Mouse (Mus musculus): ENCODE data around the gene Atp13a2.

The Atp13a2 gene

DNA sequence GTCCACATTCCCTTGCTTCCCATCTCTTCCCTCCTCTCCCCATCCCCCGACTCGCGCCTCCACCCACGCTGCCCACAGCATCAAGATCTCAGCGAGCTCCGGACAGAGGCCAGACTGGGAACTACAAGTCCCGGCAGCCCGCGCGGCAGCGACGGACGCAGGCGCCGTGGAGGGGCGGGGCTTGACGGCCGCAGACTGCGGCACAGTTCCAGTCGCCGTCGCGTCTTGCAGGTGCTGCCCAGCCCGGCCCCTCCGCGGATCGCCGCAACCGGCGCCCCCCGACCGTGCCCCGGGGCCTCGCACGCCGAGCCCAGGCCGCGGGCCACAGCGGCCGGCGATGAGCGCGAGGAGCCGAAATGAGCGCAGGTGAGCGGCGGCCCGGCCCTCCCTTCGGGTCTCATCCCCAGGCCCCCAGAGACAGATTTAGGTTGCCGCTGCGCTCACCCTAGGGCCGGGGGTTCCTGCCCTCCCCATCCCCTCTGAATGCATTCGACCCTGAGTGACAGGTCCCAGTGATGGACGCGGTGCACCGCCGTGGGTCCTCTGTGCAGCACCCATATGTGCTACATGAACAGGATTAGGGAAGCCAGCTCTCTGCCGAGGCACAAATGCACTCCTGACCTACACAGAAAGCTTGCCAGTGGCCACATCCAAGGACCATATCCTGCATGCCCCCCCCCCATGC is at the start of gene Atp13a2:
Atp13a2 (plus strand) TSS at position 163 of the 685 bp plus-strand sequence.
- peak; percentile 70 for DNase-seq (ENCODE audit: low spot score)

DNA sequence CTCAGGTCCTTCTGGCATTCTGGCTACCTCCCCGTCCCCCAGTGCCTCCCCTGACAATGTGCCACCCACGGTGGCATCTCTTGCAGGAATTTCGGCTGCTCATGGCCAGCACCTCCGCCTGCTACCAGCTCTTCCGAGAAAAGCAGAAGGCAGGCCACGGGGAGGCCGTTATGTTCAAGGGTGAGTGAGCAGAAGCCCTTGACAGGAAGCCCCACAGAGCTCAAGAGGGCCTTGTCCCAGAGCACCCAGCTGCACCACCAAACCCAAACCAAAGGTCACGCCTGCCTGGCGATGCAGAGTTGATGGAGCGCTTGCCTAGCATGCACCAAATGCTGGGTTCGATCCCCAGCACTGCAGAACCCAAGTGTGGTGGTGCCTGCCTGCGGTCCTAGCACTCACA is 42.3 kb upstream of the Atp13a2 start:
- DNase-seq (ENCODE audit: low spot score), result no peak

DNA sequence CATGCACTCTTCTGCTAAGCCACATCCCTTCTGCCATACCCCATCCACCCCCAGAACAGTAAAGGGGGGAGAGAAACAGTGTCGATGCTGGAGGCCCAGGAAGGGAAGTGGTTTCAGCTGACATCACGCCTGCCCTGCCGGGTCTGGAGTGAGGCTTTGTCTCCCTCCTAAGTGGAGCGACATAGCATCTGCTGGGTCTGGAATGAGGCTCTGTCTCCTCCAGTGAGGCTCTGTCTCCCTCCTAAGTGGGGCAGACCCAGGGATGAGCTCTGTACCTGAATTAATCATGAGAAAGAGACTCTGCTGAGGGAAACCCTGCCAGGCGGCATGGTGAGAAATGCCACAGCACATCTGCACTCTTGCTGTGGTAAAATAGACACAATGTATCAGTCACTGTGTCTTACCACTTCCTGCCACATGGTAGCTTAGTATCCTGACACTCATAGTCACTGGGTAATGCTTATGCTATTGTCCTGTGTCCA is 41.7 kb upstream of the Atp13a2 start:
- DNase-seq (ENCODE audit: low spot score), result no peak

DNA sequence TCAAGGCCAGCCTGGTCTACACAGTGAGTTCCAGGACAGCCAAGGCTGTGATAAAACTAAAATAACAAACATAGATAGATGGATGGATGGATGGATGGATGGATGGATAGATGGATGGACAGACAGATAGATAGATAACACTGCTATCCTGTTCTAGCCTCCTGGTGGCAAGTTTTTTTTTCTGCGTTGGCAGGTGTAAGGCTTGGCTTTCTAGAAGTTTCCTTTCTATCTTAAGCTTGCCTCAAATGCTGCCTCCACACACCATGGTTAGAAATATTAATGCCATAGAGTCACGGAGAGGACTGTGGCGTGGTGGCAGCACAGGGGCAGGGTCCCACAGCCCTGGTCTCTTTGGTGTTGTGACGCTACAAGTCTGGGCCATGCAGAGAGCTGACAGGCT is 41.1 kb upstream of the Atp13a2 start:
- DNase-seq (ENCODE audit: low spot score), result no peak

DNA sequence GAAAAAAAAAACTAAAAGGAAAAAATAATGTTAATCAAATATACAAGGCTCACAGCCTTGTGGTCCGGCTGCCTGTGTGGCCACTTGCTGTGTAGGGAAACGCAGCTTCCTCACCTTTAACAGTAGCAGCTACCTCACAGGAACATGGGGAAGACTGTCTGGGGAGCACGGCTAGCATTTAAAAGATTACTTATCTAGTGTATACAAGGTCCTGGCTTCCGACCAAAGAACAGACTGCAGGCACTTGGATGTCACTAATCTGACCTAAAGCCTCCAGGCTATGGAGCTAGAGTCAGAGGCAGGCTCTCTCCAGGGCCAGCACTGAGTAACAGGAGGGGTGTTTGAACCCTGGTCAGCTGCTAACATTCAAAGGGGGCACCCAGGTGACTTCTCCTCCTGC is 40.6 kb upstream of the Atp13a2 start:
- DNase-seq (ENCODE audit: low spot score), result no peak

DNA sequence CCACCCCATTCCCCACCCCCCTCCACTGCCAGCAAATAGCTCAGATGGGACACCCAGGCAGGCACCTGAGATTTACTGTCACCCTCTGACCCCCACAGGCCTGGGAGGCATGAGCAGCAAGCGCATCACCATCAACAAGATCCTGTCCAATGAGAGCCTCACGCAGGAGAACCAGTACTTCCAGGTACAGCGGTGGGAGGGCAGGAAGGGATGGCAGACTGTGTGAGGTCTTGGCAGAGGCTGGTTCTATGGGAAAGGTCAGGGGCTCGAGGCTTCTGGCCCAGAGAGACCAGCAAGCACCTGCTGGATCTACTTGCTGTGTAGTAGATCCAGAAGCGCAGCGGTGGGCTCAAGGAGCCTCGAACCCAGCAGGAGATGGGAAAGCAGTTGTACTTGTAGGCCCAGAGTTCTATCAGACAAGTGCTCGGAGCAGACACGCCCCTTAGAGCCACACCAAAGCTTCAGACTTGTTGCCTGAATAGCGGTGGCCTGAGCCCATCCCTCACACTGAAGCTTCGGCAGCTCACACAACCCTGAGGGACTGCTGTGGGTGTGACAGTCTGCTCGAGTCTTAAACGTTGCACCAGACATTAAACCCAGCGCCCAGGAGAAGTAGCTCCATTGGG is 40.0 kb upstream of the Atp13a2 start:
- no peak for DNase-seq (ENCODE audit: low spot score)

DNA sequence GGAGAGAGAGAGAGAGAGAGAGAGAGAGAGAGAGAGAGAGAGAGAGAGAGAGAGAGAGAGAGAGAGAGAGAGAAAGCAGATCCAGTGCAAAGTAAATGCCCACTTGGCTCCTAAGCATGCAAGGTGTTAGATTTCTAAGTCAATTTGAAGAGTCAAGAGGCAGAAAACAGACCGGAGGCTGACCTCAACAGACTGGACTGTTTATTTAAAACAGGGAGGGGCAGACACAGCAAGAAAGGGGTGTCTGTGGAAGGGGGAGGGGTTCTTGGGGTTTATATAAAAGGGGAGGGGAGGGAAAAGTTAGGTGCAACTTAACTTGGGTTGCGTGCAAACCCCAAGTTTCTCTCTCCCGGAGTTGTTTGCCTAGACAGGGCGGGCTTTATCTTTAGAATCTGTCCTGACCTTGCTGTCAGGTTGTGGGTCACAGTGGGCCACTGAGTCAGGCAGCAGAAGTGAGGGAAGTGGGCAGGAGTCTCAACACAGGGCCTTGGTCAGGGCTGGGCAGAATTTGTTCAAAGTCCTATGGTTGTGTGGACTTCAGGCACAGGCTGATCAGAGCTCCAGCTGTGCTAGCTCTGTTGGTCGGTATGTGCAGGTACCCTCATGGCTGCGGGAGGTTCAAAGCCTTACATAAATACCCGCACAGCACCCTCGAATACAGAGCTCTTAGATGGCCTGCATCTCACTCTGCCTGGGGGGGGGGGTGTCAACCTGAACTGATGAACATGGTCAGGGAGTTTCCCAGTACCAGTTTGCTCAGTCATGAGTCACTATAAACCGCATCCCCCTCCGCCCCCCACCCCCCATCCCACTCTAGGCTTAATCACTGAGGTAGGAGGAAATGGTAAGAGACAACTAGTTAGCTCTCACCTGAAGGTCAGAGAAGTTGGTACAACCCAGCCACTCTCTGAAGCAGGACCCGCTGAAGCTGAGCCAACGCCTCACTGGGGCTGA is 38.9 kb upstream of the Atp13a2 start:
- no peak for DNase-seq (ENCODE audit: low spot score)

DNA sequence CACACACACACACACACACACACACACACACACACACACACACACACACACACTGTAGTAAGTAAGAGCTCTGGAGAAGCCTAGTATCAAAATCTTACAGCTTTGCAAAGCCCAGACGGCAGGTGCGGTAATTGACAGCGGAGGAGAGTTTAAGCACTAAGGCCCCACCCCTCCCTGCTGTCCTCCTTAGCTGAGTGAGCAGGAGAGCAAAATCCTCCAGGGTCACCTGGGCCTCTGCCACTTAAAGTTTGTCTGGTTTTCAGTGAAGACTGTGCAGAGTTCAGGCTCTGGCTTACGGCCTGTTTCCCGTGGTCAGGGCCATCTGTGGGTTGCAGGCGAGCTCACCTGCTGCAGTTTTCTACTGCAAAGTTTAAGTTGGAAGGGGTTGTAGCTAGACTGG is 38.2 kb upstream of the Atp13a2 start:
- DNase-seq (ENCODE audit: low spot score), result no peak

DNA sequence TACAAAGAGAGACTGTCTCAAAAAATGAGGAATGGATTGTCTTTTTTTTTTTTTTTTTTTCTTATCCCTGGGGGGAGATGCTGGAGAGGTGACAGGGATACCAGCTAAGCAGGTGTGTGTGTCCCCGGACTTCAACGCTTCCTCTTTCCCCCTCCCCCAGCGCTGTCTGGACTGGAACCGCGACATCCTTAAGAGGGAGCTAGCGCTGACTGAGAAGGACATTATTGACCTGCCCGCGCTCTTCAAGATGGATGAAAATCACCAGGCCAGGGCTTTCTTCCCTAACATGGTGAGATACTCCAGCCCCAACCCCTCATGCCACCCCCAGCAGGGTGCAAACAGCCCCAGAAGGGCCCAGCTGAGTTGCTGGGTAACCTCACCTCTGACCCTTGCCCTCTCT is 37.6 kb upstream of the Atp13a2 start:
- DNase-seq (ENCODE audit: low spot score), result no peak

DNA sequence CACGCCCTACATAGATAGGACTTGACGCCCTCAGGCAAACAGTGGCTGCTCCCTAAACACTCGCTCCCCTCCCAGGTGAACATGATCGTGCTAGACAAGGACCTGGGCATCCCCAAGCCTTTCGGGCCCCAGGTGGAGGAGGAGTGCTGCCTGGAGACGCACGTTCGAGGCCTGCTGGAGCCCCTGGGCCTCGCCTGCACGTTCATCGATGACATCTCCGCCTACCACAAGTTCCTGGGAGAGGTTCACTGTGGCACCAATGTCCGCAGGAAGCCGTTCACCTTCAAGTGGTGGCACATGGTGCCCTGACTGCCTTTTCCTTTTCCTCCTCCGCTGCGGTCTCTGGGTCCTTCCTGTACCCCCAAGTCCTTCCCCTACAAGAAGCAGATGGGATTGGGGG is 37.1 kb upstream of the Atp13a2 start:
- no peak for DNase-seq (ENCODE audit: low spot score)

DNA sequence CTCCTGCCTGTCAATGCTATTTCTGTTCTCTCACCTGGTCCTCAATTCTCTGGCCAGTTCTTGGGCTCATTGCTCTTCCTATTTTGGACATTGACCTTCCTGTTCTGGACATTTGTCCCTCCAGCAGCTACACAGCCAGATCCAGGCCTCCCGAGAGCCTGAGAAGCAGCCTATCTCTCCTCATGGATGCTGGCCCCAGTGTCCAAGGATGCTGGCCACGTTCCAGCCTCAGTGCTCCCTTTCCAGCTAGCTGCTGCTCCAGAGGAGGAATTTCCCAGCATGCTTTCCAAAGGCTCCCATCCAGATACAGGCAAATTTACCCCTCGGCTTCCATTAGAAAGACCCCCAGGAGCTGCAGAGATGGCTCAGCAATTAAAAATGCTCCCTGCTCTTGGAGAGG is 36.1 kb upstream of the Atp13a2 start:
- DNase-seq (ENCODE audit: low spot score), result no peak

DNA sequence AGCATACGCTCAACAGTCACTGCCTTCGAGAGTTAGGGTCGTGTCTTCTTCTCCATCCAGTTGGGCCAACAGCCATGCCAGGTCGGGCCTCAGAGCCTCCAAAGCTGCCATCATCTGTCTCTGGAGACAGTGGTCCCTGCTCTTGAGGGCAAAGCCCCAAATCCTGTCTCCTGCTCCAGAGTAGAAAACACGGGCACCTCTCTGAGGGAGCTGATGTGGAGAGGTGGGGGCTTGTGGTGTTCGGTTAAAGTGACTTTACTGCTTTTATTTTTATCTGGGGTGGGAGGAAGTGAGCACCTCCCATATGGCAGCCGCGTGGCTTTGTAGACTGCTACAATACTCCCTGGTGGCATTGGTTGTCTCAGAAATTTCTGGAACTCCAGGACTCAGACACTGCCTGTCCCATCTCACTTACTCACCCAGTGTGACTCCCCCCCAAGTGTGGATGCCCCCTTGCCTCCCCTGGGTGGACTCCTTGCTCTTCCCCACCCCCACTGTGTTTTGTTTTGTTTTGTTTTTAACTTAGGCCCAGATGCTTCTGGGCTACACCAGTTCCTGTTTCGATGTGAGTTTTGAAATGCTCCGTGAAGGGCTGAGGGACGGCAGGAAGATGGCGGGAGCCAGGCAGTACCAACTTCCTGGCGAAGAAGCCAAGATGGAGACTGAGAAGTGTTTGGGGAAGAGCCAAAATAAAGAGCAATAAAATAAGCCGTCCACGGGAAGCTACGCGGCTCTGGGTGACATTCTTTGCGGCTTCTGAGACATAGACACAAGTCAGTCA is 34.6 kb upstream of the Atp13a2 start:
- DNase-seq (ENCODE audit: low spot score), result no peak

DNA sequence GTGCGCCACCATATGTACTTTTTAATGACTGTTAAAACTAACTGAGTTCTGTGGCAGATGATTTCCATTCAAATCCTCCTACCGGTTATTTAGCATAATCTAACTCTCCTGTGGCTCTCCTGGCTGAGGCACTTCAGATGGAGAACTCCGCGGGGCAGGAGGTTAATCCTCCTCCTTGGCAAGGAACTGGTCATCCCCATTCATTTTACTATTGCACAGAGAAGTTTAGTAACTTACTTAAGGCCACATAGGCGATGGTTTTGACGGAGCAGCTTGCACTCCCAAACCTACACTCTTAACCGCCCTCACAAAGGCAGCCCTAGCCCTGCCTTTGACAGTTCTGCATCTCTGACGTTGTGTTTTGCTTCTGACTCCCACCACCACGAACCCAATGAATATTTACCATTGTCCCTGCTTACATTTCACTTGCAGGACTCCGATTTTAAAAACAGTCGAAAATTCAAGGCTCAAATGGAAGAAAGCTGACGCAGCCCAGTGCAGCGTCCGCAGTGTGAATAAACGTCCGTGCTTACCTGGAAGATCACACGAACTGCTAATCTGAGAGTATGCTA is 29.5 kb upstream of the Atp13a2 start:
- DNase-seq (ENCODE audit: low spot score), result no peak

DNA sequence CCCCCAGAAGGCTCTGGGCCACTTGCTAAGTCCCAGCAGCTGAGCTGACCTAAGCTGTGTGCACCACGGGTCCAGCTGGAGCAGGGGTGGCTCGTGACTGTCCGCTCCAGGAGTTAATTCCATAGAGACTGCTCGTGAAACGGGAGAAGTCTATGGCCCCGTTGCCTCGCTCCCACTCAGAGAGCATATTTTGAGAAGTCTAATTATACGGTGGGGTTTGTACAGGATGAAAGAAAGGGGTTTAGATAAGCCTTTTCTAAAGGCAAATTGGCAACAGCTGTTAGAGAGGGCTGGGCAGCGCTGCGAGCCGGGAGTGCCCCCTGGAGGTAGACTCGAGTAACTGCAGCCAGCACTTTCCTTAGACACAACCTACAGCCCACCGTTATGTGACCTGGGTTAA is 28.9 kb upstream of the Atp13a2 start:
- no peak for DNase-seq (ENCODE audit: low spot score)

DNA sequence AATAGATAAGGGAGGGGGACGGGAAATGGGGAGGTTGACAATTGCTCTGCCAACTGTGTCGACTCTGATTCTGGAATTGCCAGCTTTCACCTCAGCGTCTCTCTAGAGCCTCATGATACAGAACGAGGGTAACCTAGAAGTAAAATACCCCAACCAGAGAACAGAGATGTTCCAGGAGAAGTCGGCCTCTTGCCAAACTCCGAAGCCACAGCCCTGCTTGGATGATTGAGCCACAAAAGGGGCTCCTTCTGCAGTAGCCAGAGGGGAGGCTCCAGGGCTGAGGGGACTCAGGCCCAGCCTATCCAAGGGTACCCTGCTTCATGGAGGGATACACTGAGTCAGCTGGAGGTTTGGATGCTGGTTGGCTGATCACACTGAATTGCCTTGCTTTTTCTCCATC is 28.4 kb upstream of the Atp13a2 start:
- no peak for DNase-seq (ENCODE audit: low spot score)

DNA sequence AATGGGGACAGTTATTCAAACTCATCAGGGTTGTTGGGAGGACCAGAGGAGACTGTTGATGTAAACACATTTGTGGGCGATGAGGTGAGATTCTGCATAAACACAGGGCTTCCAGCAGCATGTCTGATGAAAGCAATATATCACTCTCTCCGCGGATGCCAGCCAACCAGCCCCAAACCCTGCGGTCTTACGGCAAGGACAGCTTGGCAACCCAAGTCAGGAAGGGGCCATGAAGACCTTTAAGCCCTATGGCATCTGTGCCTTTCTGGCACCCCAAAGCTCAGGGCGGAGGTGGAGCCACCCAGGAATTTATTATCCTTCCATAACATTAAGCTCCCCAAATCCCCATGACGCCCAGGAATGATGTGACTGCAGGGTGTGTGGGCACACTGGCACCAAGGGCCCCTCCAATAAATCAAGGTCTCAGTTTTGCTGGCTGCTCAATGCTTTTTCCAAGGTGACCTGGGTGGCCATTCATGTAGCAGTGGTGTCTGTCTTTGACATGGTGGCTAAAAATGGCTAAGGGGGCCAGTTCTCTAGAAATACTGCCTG is 27.5 kb upstream of the Atp13a2 start:
- DNase-seq (ENCODE audit: low spot score), result no peak

DNA sequence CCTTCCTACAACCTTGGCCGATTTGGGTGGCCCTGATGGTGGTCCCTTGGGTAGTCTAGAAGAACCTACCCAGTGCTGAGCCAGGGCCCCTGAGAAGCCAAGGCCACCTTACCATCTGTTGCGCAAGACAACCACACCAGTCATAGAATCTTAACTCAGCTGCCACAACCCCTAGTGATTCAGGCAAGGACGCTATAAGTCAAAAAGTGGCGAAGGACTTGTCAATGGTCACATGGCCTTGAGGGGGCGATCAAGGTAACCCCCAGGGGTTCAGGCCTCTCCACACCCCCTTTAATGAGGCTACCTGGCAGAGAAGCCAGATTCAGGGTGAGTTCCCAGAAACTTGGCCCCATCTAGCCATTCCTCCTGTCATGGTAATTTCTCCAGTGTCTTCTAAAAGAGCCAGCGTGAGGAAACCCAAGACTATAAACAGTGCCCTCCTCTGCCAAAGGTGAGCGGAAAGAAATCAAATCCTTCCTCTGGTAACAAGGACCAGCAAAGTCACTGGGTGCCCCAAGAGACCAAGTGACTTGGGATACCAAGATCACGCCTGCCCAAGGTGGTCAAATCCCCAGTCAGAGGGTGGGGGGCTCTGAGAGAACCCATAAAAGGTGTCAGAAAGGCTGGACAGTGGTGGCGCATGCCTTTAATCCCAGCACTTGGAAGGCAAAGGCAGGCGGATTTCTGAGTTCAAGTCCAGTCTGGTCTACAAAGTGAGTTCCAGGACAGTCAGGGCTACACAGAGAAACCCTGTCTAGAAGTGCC is 26.8 kb upstream of the Atp13a2 start:
- DNase-seq (ENCODE audit: low spot score), result no peak

DNA sequence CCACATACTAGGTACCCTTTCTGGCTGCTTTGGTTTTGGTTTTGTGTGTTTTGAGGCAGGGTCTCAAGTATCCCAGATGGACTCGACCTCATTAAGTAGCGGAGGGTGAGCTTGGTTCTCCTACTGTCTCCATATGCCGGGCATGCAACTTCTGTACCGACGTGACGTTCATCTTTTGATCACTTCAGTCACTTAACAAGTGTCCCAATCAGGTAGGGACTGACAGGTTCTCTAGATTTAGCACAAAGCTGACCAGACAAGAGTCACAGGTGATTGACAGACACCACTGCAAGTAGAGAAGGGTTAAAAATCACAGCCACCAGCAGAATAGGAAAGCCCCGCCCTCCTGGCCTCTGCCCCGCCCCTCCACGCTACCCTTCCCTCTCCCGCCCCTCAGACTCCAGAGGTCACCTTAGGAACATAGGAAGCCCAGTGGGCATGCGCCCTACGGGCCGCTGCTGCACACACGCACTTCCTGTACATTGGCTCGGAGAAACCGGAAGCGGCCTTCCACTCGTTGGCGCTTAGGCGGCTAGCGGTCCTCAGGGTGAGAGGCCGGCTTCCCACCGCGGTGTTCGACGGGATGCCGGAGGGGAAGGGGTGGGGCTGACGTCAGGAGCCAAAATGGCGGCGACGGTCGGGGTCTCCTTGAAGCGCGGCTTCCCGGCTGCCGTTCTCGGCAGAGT is 25.7 kb upstream of the Atp13a2 start, which contains the start of gene Sdhb:
Sdhb (plus strand) TSS at position 423 of the 686 bp plus-strand sequence.
- peak; percentile 87 for DNase-seq (ENCODE audit: low spot score)

DNA sequence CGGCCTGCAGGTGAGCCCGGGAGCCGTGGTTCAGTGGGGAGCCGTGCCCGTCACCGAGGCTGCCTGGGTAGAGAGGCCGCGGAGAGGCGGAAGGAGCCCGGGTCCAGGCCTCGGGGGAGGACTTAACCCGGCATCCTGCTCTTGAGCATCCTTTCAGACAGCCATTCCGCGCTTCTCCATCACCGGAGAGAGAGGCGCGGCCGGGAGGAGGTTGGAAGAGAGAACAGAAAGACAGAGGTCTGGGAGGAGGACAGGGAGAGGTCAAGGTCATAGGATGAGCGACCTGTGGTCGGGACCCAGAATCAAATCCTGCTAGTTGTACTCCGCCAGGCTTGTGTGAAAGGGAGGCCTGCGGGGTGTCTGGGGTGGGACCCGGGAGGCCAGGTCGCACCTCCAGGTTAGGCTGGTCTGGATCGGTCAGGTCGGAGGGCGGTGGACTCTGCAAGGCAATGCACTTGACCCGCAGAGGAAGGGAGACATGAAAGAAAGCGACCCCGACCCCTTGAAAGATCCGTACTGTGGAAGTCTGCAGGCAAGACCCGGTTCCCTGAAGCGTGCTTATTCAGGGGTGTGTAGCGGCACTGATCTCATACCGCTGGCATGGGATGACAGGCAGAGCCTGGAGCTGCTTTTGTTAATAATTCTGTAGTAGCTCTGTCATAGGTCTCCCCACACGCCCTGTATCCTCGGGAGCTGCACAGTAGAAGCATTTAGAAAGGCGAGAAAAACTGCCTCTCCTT is 25.0 kb upstream of the Atp13a2 start:
- DNase-seq (ENCODE audit: low spot score), result no peak

Data from urinary bladder, postnatal 10 days (tissue).